Mouse (Mus musculus): ENCODE measurements around the gene Msx2. TPM values are rescaled to one million over a fixed set of nuclear protein-coding genes. Genes with fewer than 3 reads are reported as not detected.

Msx2 gene
- total RNA-seq, 2 experiments from 2014 or later = 0.69 to 1.1 TPM

DNA sequence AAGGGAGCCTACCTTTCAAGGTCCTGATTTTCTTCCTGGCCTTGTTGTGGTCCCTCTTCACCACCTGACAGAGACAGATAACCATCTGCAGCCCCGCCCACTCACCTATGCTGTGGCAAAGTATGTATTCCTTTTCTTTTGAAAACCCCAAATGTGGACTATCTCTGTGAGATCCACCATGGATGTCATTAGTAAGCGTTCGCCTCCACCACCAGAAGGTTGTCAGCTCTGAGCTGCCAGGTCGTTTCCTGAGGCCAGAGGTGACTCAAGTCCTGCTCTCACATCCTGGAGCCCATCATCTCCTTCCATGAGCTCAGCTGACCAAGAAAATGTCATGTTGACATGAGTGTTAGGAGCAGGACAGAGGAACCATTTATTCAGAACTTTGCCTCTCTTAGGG lies 52.1 kb downstream of the Msx2 start:
- TF ChIP-seq CTCF (conservative IDR thresholded peaks at IDR 0.05) = no peak
- H3K4me3 ChIP-seq = no peak overlapping the region
- H3K27ac ChIP-seq = no peak overlapping the region
- DNase-seq (ENCODE audit: low spot score in 2 of 2) = no peak

DNA sequence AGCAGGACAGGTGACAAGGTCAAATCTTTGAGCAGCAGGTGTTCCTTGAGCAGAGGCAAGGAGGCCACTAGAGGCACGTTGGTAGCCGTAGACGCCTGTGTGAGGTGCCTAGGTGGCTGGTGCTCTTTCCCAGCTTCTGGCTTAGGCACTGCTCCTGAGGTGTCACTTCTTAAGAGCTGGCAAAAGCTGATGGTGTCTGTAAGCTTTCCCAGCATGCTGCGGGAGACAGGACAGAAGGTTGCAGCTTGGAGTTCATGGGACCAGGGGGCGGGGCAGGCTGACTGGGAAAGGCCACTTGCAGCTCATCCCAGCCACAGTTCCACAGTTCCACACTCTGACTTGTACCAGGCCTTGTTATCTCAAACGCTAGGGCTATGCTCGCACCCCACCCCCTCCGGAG lies 53.2 kb downstream of the Msx2 start:
- TF ChIP-seq CTCF (conservative IDR thresholded peaks at IDR 0.05) = no peak
- no peak overlapping the region for H3K27ac ChIP-seq
- no peak overlapping the region for H3K4me3 ChIP-seq
- no peak for DNase-seq (ENCODE audit: low spot score in 2 of 2)

DNA sequence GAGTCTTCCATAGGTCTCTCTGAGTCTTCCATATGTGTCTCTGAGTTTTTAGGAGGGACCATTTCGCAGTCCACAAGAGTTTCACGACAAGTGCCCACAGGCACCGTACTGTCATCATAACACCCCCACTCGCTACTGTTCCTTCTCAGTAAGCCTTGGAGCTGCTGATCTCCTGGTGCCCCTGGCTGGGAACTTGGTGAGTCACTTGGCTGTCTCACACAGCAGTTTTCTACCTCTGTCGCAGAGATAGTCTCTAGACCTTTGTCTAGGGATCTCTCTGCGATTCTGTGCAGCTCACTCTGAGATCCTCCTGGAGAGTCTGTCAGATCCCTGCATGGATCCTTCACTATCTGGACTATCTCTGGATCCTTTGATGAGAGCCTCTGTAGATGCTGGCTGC lies 55.2 kb downstream of the Msx2 start:
- no peak for TF ChIP-seq CTCF (conservative IDR thresholded peaks at IDR 0.05)
- DNase-seq (ENCODE audit: low spot score in 2 of 2) = no peak
- Histone ChIP-seq H3K4me3 (no peak overlapping the region), H3K27ac (no peak overlapping the region)

Other genes starting within 250 kb of the Msx2 start
- gene Ror2, start 186.9 kb downstream of the Msx2 start, total RNA-seq (2021) = 1 to 10 TPM in 1 of 2 experiments, under 1 TPM in 1; 0.90 to 1.3 TPM
- 10 to 100 TPM; 31.9 to 33.1 TPM for gene Sptlc1, start 95.7 kb downstream of the Msx2 start, total RNA-seq (2021)

All from layer of hippocampus, adult 2 months (tissue).